Mouse (Mus musculus) layer of hippocampus, postnatal 25 days (tissue): ENCODE results near the gene Cux2. TPM values are rescaled to one million over a fixed set of nuclear protein-coding genes. Genes with fewer than 3 reads are reported as not detected.

ENCODE experiments used
- DNase-seq, 2 experiments: peaks; one replicate each; pipeline ENCODE4 v3.0.0; 2022; ENCODE audit warnings: mixed read lengths in 2 of 2, low spot score in 1 of 2; ENCODE audit errors: extremely low spot score in 1 of 2
- total RNA-seq, 2 experiments: library from RNA; stranded (reverse); gene quantifications; 2 replicates each; pipeline ENCODE4 v1.2.3; 2021

Cux2 gene
- total RNA-seq = 10 to 100 TPM; 32.9 to 36.7 TPM

- DNase-seq = peak; percentile 45 to 71
These were observed at the start of gene Cux2 for GRCm38 (mm10) chr5:122050017-122050831. Gene Cux2 (minus strand): TSS chr5:122050102.

GRCm38 (mm10) chr5:122094439-122094838 lies 44.5 kb upstream of the Cux2 start:
- DNase-seq = no peak

DNA sequence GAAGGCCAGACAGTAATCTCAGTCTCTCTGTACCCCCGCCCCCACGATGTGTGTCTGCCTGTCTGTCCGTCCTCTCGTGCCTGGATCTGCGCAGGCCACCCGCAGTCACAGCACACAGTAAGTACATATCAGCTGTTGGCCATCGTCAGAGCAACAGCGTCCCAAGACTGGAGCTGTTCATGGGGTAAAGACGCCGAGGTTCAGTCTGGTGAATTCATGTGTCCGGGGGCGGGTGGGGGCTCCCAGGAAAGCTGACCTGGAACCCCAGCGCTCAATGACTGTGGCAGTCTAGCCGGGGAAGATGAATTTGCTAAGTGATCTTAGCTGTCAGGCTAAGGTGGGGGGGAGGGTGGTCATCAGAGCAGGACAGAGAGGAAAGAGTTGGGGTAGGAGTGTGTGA lies 43.8 kb upstream of the Cux2 start:
- DNase-seq = no peak

DNA sequence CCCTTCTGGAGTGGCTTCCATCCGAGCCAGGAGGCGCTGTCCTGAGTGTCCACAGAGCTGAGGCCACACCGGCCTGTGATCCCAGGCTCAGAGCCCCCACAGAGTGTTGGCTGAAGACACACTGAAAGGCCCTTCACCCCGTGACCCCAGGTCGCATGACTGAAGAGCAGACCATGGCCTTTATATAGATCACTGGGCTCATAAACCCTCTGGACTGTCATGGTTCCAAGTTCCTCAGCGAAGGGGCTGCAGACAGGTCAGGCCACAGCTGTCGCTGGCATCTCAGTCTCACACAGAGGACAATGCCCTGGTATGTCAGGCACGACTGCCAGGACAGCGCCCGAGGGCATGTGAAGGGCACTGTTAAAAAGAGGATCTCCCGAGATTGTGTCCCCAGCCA lies 42.9 kb upstream of the Cux2 start:
- DNase-seq = no peak

GRCm38 (mm10) chr5:122091070-122091469 lies 41.2 kb upstream of the Cux2 start:
- DNase-seq = peak in 1 of 2 experiments; percentile 59

DNA sequence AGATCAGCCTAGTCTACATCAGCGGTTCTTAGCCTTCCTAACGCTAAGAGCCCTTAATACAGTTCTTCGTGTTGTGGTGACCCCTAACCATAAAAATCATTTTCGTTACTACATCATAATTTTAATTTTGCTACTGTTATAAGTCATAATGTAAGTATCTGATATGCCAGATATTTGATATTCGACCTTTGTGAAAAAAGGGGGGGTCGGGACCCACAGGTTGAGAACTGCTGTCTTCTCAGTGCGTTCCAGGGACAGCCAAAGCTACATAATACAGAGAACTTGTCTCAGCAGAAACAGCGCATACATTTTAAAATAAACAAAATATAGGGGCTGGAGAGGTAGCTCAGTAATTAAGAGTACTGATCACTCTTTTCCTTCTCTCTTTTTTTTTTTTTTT lies 39.8 kb upstream of the Cux2 start:
- no peak for DNase-seq

GRCm38 (mm10) chr5:122088917-122089316 lies 39.0 kb upstream of the Cux2 start:
- DNase-seq = peak; percentile 89 to 97

GRCm38 (mm10) chr5:122086121-122086520 lies 36.2 kb upstream of the Cux2 start:
- no peak for DNase-seq

- DNase-seq = no peak
These were observed 35.4 kb upstream of the Cux2 start for GRCm38 (mm10) chr5:122085291-122085690.

DNA sequence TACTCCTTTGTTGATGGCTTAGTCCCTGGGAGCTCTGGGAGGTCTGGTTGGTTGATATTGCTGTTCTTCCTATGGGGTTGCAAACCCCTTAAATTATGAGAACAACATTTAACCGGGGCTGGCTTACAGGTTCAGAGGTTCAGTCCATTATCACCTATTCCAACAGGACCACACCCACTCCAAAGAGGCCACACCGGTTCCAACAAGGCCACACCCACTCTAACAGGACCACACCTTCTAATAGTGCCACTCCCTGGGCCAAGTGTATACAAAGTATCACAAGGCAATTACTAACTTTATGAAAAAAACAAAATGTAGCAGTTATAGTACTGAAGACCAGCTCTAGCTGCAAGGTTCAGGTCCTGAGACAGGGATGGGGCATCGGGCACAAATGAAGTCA lies 34.6 kb upstream of the Cux2 start:
- no peak for DNase-seq

- DNase-seq = no peak
These were observed 33.4 kb upstream of the Cux2 start for GRCm38 (mm10) chr5:122083282-122083681.

- DNase-seq = no peak
These were observed 31.6 kb upstream of the Cux2 start for GRCm38 (mm10) chr5:122081471-122081870.

DNA sequence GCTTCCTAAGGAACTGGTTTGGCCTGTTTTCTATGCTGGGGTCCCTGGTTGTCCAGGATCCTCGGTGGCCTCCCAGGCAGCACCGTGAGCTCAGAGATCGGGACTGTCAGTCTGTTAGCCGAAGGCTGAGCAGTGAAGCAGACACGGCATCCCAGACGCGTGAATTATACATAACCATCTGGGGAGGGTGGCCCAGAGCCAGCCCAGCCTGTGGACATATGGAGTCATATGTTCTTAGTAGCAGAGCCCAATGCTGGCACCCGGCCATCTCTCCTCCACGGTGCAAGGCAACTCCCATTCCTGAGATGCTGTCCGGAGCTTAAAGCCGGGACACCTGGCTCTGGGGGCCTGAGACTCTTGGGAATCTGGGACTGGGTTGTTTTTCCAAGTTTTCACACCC lies 31.0 kb upstream of the Cux2 start:
- peak; percentile 63 to 74 for DNase-seq

DNA sequence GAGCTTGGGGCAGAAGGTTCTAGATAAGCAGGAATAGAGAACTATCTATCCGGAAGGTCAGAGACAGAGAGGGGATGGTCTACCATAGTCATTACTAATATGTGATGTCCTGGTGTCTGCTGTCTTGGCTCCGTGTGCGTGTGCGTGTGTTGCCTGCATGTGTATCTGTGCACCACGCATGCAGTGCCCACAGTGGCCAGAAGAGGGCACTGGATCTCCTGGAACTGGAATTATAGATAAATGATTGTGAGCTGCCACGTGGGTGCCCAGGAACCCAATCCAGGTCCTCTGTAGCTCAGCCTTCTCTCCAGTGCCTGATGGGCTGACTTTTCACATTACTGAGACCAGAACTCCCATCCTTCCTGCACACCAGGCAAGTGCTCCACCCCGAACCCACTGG lies 29.9 kb upstream of the Cux2 start:
- no peak for DNase-seq

DNA sequence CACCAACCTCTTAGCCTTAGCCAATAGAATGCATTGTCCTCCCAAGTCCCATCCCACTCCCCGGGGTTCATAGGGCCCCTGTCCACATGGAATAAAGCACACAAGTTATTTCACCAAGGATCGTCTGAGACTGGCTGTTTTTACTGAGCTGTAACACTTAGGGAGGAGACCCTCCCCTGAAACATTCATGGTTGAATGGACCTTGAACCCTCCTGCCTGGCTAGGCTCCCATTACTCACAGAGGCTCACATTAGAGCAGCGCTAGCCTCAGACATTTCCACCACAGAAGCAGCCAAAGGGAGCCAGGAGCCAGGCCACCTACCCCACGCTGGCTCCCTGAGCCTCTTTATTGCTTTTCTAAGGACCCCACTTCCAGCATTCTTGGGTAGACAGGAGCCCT lies 27.3 kb upstream of the Cux2 start:
- no peak for DNase-seq

GRCm38 (mm10) chr5:122075736-122076135 lies 25.8 kb upstream of the Cux2 start:
- no peak for DNase-seq

DNA sequence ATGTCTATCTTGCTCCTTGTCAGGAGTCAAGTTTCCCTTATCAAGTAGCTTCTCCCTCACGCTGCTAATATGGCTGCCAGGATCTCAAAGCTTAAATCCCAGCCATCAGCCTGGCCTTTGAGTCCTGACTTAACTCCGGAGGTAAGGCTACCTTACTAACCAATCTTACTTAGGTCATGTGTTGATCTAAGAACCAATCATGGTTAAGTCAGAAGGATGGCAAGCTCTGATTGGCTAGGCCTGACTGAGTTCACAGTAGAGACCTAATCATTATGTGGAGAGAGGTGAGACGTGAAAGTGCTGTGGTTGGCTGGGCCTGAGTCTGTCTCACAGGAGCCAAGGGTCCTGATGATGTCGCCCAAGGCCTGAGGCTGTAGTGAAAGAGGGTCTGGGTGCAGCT lies 22.1 kb upstream of the Cux2 start:
- no peak for DNase-seq

DNA sequence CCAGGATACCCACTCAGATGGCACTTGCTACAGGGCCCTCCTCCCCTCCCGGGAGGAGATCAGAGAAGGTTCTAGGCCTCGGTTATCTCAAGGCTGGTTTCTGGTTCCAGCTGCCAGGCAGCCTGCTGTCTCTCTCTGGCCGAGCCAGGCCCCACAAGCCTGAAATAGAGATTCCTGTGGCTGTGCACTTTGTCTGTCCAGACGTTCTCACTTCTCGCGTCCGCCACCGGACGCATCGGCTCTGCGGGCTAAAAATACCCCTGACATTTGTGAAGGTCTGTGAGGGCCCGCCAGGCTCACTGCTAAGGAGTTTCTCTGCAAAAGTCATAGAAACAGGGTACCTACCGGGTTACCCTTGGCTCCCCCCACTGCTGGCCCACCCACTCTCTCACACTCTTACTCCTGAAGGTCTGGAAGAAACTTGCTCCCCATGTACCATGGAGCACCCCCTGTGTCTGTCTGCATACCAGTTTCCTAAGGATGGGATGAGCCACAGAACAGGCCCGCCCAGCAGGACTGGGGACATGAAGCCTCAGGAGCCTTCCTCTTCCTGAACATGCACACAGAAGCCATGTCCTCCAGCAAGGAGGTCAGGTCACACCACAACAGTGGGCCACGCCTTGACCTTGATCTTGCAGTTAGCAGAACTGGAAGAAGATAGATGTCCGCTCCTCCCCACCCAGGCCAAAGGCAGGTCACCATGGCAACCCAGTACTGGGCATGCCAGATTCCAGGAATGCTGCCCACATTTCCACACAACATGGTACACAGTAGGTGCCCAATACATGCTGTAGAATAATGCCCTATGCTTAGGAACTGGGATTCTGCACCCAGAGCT lies 21.3 kb upstream of the Cux2 start:
- DNase-seq = no peak

- no peak for DNase-seq
These were observed 18.7 kb upstream of the Cux2 start for GRCm38 (mm10) chr5:122068563-122068962.

- peak in 1 of 2 experiments; percentile 32 for DNase-seq
These were observed 13.5 kb upstream of the Cux2 start for GRCm38 (mm10) chr5:122063204-122063933.

- no peak for DNase-seq
These were observed 12.6 kb upstream of the Cux2 start for GRCm38 (mm10) chr5:122062479-122062878.
